Mouse (Mus musculus) megakaryocyte-erythroid progenitor cell, adult 5 weeks (primary cell): ENCODE results near the gene Ilk. TPM values are rescaled to one million over a fixed set of nuclear protein-coding genes. Genes with fewer than 3 reads are reported as not detected.

ENCODE experiments used
- polyA plus RNA-seq: library from polyadenylated mRNA; stranded (reverse); fragments of >175 nt; gene quantifications from 2 replicates; pipeline ENCODE4 v1.2.3, GENCODE M21; 2012

Ilk gene
- 47.1 and 54.7 TPM in 2 replicates for polyA plus RNA-seq

GRCm38 (mm10) chr7:105736264-105736901 lies at the start of gene Ilk:
TSS of gene Ilk (plus strand) at chr7:105736592.

GRCm38 (mm10) chr7:105736911-105737521 lies 624 bp downstream of the Ilk start, which contains the start of gene Rrp8:
TSS of gene Rrp8 (minus strand) at chr7:105737385.

GRCm38 (mm10) chr7:105743926-105744590 lies 7.7 kb downstream of the Ilk start, which contains the start of gene Taf10:
TSS of gene Taf10 (minus strand) at chr7:105744361.

GRCm38 (mm10) chr7:105751491-105752433 lies 15.4 kb downstream of the Ilk start, which contains the start of gene Tpp1:
TSS of gene Tpp1 (minus strand) at chr7:105752235.

GRCm38 (mm10) chr7:105787285-105788140 lies 51.1 kb downstream of the Ilk start, which contains the start of gene Dchs1:
TSS of gene Dchs1 (minus strand) at chr7:105787654.

Other genes with a start within 250 kb of the Ilk start
- 18.2 and 20.3 TPM in 2 replicates for gene Smpd1, start 182.2 kb upstream of the Ilk start, polyA plus RNA-seq
- 0.54 and 1.1 TPM in 2 replicates for gene Apbb1, start 154.9 kb upstream of the Ilk start, polyA plus RNA-seq
- not detected in 2 replicates for gene Hpx, start 136.5 kb upstream of the Ilk start, polyA plus RNA-seq
- 10.2 and 10.6 TPM in 2 replicates for gene Trim3, start 103.0 kb upstream of the Ilk start, polyA plus RNA-seq
- gene Timm10b, start 96.5 kb upstream of the Ilk start, polyA plus RNA-seq: 178 and 270 TPM in 2 replicates
- gene Arfip2, start 96.2 kb upstream of the Ilk start, polyA plus RNA-seq: 80.3 and 83.8 TPM in 2 replicates
- gene Gm45799, start 96.0 kb upstream of the Ilk start, polyA plus RNA-seq: 87.9 and 116 TPM in 2 replicates
- gene Dnhd1, start 85.8 kb upstream of the Ilk start, polyA plus RNA-seq: 0.23 and 0.38 TPM in 2 replicates
- 18.9 and 33.4 TPM in 2 replicates for gene Rrp8, start 793 bp downstream of the Ilk start, polyA plus RNA-seq
- gene Taf10, start 7.8 kb downstream of the Ilk start, polyA plus RNA-seq: 290 and 304 TPM in 2 replicates
- 35.6 and 36.7 TPM in 2 replicates for gene Tpp1, start 15.6 kb downstream of the Ilk start, polyA plus RNA-seq
- gene Dchs1, start 51.1 kb downstream of the Ilk start, polyA plus RNA-seq: 0.06 and 0.19 TPM in 2 replicates
- gene Mrpl17, start 74.5 kb downstream of the Ilk start, polyA plus RNA-seq: 84.2 and 99.0 TPM in 2 replicates
- 0.24 and 1.4 TPM in 2 replicates for gene Gm4070, start 217.4 kb downstream of the Ilk start, polyA plus RNA-seq